Mouse (Mus musculus) kidney, adult 2 months (tissue): ENCODE measurements around the gene Tifa.

Experiments used
- CTCF ChIP-seq: fragments of 200-500 bp; conservative IDR thresholded peaks from 2 replicates; pipeline ENCODE4 v1.5.1; 2011; ENCODE audit warnings: low read depth, mild to moderate bottlenecking, control low read depth, low read length, moderate library complexity, mixed read lengths; ENCODE audit not compliant: insufficient read depth, insufficient read length
- POLR2A ChIP-seq: fragments of 200-500 bp; IDR thresholded peaks from one replicate; pipeline ENCODE4 v1.6.1; 2011; ENCODE audit warnings: low read depth, low read length, control low read depth

DNA sequence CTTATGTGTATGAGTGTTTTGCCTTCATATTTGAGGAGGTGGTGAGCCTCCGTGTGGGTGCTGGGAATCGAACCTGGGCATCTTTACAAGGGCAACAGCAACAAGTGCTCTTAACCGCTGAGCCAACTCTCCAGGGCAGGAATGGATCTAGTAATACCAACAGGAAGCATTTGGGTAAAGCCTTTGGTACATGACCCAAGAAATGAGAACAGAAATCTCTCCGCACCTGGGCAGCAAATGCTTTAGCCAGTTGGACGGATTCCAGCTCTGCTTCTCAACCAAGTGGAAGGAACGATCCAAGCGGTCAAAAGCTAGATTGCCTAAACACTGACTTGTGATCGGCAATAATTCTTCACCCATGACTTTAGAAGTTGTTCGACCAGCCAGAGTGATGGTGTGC, 8.7 kb upstream of the Tifa start:
- TF ChIP-seq CTCF (no peak), POLR2A (no peak)
